Mouse (Mus musculus) testis, postnatal 14 days (tissue): ENCODE measurements around the gene Cnnm3.

Experiments used
- DNase-seq: peaks from one replicate; pipeline ENCODE4 v3.0.0; 2021; ENCODE audit warnings: low spot score

Gene Cnnm3

DNA sequence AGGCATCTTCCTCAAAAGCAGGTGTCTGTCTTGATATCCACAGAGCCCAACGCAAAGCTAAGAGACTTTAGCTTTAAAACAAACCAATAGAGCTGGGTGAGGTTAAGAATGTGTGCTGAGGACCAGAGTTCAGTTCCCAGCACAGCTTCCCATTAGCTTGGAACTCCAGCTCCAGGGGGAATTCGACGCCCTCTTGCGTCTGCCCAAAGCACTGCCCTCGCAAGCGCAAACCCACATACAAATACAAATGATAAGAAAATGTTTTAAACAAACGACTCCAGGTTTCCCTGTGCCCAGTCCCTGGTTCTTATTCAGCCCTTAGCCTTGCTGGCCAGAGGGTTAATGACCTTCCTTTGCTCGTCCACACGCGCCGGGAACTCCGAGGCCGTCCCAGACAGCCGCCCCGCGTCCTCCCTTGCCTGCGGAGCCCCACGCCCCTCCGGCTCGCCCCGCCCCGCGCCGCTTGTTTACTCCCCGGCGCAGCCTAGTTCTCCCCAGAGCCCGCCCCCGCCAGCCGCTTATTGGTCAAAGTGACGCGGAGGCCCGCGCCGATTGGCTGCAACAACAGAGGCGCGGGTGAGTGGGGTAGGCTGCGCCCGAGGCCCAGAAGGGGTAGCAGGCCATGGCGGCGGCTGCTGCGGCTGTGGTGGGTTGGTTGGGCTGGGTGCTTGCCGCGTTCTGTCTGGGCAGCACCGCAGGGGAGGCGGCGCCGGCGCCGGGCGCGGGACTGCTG is at the start of gene Cnnm3:
Gene Cnnm3 (plus strand): TSS at position 579 of the 733 bp plus-strand sequence.
- DNase-seq, result peak; percentile 99

DNA sequence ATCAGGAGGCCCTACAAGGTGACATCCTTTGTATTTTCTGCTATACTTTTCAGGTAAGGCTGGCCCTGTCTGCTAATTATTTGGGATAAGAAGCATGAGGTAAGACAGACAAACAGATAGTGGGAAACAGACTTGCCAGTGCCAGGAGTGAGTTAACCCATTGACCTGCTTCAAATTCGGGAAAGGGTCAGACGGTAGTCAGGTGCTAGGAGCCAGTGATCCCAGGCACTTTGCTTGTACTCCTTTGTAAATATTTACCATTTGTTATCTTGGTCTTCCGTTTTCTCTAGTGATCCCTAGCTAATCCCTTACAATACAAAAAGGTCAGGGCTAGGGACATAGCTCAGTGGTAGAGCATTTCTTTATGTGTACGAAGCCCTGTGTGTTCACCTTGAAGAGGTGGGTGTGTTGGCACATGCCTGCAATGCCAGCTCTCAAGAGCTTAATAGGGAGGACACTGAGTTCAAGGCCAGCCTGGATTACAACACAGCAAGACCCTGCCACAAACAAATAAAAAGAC is 46.0 kb upstream of the Cnnm3 start:
- no peak for DNase-seq

DNA sequence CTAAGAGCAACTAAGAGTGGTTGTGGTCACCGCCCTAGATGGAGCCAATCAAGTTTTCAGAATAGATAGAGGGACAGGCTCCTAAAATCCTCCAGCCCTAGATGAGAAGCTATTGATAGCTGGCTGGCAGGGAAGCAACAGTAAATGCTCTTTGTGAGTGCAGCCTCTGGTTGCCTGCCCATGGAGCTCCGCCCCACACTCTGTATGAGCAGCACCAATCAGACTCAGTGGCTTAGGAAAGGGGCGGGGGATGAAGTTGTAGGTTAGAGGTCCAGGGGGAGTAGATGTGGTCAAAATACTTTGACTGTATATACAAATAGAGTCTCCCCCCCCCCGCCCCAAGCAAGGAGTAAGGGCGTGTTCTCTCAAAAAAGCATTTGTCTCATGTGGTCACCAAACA is 44.2 kb upstream of the Cnnm3 start:
- DNase-seq, result no peak

GRCm38 (mm10) chr1:36469811-36470444 is 41.7 kb upstream of the Cnnm3 start:
- DNase-seq, result no peak

- DNase-seq, result peak; percentile 90
Measured at GRCm38 (mm10) chr1:36471181-36472105, 40.2 kb upstream of the Cnnm3 start, which contains the start of gene Cnnm4. Gene Cnnm4, plus strand, starts transcription at chr1:36471620.

GRCm38 (mm10) chr1:36472106-36472440 is 39.6 kb upstream of the Cnnm3 start:
- no peak for DNase-seq

GRCm38 (mm10) chr1:36473211-36473780 is 38.4 kb upstream of the Cnnm3 start:
- no peak for DNase-seq

DNA sequence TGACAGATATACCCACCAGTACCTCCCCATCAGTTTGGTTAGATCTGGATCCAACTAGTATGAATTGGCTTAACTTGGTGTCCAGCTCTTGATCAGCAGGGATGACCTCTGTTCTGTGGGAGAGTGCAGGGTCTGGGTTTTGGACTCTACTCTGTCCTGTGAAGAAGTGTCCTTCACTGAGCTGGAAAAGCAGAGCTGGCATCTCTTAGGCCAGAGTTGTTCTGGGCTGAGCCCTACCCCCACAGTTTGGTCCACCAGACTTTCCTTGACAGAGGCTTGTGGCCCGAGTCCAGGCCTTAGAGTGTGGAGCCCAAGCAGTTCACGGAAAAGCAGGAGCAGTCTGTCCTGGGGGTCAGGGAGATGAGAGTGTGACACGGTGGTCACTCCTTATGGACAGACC is 37.0 kb upstream of the Cnnm3 start:
- no peak for DNase-seq

DNA sequence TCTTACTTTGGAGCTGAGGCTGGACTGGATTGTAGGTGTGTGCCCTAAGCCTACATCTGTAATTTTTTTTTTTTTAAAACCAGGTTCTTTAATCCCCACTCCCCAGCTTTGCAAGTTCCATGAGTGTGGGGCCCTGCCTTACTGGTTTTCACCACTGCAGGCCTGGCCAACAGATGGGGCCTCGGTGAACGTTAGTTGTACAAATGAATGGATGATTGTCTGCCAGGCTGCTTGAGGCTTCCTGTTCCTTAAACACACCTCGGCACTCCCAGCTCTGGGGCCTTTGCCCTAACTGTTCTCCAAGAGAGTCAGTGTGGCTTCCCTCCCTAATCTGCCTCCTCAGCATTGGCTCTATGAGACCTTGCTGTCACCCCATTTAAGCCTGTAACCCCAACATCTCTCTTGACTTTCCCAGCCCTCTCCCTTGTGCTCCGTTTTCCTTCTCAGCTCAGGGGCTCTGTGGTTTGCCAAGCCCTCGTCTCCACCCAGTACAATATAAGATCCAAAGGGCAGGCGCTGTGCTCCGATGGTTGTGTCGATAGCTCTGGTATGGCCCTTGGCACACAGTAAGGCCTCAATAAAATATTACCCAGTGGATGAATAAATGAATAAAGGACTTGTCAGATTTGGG is 36.1 kb upstream of the Cnnm3 start:
- no peak for DNase-seq

- no peak for DNase-seq
Measured at GRCm38 (mm10) chr1:36476426-36476825, 35.2 kb upstream of the Cnnm3 start.

DNA sequence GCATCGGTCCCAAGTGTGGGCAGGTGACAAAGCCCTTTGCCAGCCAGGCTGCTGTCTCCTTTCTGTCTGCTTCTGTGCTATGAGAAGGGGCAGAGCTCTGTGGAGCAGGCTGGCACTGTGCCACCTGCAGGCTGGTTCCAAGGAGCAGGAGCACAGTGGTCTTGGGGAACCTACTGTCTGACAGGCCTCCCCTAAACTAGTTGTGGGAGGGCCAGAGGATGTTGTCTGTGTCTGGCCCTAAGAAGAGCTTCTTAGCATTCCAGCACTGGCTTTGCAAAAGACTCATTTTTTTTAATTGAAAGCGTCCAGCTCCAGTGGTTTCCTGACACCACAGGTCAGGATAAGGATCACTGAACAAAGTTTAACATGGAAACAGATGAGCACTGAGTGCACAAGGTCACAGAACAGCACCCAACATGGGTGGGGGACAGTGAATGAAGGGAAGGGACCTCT is 33.3 kb upstream of the Cnnm3 start:
- no peak for DNase-seq

DNA sequence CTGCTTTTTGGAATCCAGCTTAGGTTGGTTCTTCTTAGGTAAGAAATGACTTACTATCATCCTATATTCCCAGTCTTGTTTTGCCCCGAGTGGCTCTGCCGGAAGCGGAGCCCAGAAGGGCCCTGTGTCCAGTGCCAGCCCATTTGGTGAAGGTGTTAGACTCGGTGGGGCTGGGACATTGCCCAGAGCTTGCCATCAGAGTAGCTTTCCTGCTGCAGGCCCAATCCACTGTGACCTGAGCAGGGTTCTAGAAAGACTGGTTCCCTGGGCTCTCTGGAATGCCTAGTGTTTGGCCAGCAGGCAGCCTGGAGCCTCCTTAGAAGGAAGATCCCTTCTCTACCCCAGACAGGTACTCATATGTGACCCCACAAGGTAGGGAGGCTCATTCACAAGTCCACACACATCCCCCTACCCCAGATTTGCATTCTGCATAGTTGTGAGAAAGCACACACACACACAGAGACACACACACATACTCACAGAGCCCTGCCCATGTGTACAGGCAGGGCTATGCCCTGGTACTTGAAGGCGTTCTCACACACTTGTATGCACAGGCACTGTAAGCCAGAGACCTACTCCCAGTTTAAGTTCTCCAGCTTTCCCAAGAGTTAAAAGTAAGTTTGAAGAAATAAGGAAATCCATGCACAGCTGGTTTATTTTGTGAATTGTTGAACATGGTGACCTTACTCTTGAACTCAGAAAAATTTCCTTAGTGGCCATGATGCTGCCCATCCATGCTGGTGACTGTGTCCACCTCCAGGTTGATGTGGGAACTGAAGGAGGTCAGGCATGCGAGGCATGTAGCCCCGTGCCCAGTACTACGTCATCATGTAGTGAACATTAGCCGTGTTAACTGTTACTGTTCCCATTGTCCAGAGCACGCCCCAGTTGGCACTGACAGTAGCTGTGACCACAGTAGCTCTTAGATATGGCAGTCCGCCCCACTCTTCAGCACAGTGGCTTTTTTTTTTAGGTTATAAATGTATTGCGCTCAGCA is 31.5 kb upstream of the Cnnm3 start:
- no peak for DNase-seq

DNA sequence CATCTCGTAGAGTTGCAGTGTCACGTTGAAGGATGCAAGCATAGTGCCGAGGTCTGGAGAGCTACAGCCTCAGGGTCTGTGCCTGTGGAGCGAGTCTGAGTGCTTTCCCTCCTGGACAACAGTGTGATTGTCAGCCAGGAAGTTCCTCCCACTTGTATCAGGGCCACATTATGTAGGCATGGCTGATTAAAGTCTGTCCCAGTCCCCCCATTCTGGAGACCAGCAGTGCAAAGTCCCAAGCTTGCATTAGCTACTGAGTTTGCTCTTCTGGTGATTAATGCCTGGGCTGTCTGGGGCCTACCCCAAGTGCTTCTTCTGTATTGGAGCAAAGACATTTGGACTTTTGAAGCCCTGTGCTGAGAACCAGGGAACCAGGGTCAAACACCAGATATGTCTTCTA is 27.8 kb upstream of the Cnnm3 start:
- DNase-seq, result no peak

DNA sequence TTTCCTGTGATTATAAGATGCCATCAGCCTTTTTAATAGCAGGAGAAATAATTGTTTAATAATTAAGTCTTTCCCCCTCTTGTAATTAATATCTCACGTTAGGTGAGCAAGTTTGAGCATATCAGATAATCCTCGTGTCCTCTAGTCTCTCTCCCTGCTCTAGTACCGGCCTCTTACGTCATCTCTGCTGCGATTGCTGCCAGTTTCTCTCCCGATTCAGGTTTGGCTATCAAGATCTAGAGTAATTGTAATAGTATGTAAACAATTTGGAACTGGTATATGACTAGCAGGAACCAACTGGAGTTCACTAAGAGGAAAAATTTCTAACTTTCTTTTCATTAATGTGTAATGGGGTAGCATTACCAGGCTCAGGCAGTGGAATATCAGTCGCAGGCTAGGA is 26.6 kb upstream of the Cnnm3 start:
- DNase-seq, result no peak

DNA sequence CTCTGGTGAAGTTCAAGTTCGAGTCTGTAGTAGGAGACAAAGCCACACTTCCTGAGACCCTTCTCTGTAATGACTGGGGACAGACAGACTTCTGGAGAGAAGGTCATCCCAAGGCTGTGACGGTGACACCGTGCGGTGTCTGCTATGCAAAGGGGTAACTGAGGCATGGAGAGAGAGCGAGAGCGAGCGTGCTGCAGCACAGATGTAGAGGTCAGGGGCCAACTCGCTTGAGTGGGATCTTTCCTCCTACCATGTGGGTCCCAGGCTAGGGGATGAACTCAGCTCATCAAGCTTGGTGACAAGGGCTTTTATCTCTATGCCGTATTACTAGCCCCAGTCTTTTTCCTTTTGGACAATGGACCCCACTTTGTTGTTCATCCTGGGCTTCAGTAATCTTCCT is 24.6 kb upstream of the Cnnm3 start:
- no peak for DNase-seq

DNA sequence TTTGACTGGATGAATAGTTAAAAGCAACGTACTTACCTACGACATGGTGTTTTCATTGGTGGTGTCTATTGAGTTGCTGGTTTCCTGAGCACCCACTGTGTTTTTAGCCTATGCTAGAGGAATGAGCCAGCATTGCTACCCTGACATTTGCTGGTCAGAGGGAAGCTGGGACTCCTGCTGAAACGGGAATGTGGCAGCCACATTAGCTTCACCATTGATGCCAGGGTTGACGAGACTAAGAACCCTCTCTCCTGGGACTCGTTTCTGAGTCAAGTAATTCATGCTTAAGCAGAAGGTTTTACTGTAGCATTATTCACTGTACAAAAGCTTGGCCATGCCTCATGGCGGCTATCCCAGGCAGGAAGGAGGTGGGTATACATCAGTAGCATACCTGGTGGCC is 22.0 kb upstream of the Cnnm3 start:
- no peak for DNase-seq

GRCm38 (mm10) chr1:36492416-36493139 is 19.1 kb upstream of the Cnnm3 start:
- DNase-seq, result peak; percentile 36

GRCm38 (mm10) chr1:36493299-36493698 is 18.4 kb upstream of the Cnnm3 start:
- no peak for DNase-seq

- no peak for DNase-seq
Measured at GRCm38 (mm10) chr1:36496719-36497118, 14.9 kb upstream of the Cnnm3 start.

GRCm38 (mm10) chr1:36497312-36497711 is 14.4 kb upstream of the Cnnm3 start:
- no peak for DNase-seq
